12 mouse cellular contexts compared by ENCODE assay signal in the genomic region with DNA sequence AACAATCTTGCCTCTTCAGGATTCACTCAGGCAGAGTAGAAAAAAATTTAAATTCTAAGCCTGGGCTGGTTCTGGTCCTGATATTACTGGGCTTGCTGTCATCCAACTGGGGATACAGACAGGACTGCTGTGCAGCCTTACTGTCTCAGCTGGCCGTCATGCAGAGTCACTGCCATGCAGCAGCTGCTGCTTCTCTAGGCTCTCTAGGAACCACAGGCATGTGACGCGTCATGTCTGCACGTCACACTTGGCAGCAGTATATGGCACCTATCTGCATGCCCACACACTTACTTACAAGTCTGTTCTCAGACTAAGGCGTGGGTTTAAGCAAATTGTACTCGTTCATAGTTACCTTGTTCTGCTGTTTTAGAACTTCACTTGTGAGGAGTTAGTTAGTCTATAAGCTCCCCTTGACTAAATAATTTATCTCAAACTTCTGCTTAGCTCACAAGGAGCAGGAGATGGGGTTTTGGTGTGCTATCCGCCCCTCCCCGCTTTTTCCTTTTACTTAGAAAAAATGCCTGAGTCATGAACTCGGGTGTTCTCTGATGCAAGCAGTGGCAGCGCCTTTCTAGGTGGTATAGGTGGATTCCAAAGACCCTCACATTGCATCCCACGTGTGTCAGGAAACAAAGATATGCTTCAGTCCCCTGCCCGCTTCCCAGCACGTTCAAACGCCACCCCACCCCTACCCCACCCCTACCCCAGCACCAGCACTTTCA. TPM values are rescaled to one million over a fixed set of nuclear protein-coding genes. Genes with fewer than 3 reads are reported as not detected.
DNase-seq lines count a peak whose midpoint lies in the region; TF ChIP-seq lines count a peak whose summit lies in the region.
"Had no signal": no experiment of that assay in that cellular context is flagged by ENCODE, and none has a peak within 500 bp of the region (broad histone marks: within the 10 kb centered on the region; RNA-seq: fewer than 3 reads in every experiment).

No protein-coding gene starts in this region.

- no peak overlapping the region for H3K4me3 ChIP-seq in cortical plate, adult 2 months (ENCODE audit: insufficient read depth, low read length)
- H3K4me3 ChIP-seq: embryonic facial prominence, embryonic 12.5 days; liver, embryonic 15.5 days had no signal

- DNase-seq in layer of hippocampus, adult 11-12 months (ENCODE audit: low spot score) = peak; percentile 41
- DNase-seq in layer of hippocampus, postnatal 25 days (ENCODE audit: extremely low spot score in 1 of 2, low spot score in 1 of 2) = no peak
- peak; percentile 39 for DNase-seq in left cerebral cortex, adult 11 months (ENCODE audit: low spot score)
- DNase-seq in right cerebral cortex, postnatal 14 days = peak; percentile 39
- no peak for DNase-seq in adrenal gland, adult 18-20 months (ENCODE audit: low spot score in 2 of 2)
- DNase-seq in urinary bladder, postnatal 25 days (ENCODE audit: low spot score) = no peak
- DNase-seq: kidney, adult 2 months; retina, postnatal 1 day had no signal

- TF ChIP-seq POLR2A in cortical plate, adult 2 months (IDR thresholded peaks at IDR 0.05; ENCODE audit: extremely low read depth, insufficient read depth, low read length) = peak; percentile 55; the same call in 1 of the 2 replicates

- H3K4me1 ChIP-seq in cortical plate, adult 2 months (ENCODE audit: control insufficient read depth, insufficient read depth, low read length) = no peaks in the 10 kb centered on the region; the same call in 1 of the 2 replicates
- H3K4me1 ChIP-seq: embryonic facial prominence, embryonic 12.5 days; liver, embryonic 15.5 days had no signal

- H3K27ac ChIP-seq in cortical plate, adult 2 months (ENCODE audit: insufficient read depth, low read length) = no peak overlapping the region
- H3K27ac ChIP-seq: embryonic facial prominence, embryonic 12.5 days; liver, embryonic 15.5 days had no signal

- no peak for TF ChIP-seq CTCF in cortical plate, adult 2 months (IDR thresholded peaks at IDR 0.05; ENCODE audit: extremely low read depth, insufficient read depth, low read length)

RNA-seq across cellular contexts. Expression of a gene that starts 54.1 kb away (rescaled TPM):
- total RNA-seq in layer of hippocampus, postnatal 25 days (2021) = 10 to 100 TPM; 55.2 to 61.4 TPM
- 67.3 and 70.8 TPM in 2 replicates for polyA plus RNA-seq in cortical plate, adult 2 months (2012; rRNA removed)
- total RNA-seq in adrenal gland, adult 18-20 months (2021) = 10 to 100 TPM in 1 of 2 experiments, 1 to 10 TPM in 1; 7.8 to 13.0 TPM
- polyA plus RNA-seq: G1E had no signal

Comparison
In these comparisons a context has a peak if more than half of its experiments do, and no peak if none do; other contexts are left out.
1. DNase-seq: peak in layer of hippocampus, adult 11-12 months (single experiment), left cerebral cortex, adult 11 months (single experiment) and right cerebral cortex, postnatal 14 days (single experiment); none in layer of hippocampus, postnatal 25 days (0 of 2), adrenal gland, adult 18-20 months (0 of 2) and urinary bladder, postnatal 25 days (single experiment).
2. RNA of a gene that starts 54.1 kb away (total RNA-seq): 55.2 to 61.4 TPM in layer of hippocampus, postnatal 25 days; 7.8 to 13.0 TPM in adrenal gland, adult 18-20 months; every median in the first group is over 4 times any median in the second.